ENCODE assay signal across 11 mouse cellular contexts in the genomic region with DNA sequence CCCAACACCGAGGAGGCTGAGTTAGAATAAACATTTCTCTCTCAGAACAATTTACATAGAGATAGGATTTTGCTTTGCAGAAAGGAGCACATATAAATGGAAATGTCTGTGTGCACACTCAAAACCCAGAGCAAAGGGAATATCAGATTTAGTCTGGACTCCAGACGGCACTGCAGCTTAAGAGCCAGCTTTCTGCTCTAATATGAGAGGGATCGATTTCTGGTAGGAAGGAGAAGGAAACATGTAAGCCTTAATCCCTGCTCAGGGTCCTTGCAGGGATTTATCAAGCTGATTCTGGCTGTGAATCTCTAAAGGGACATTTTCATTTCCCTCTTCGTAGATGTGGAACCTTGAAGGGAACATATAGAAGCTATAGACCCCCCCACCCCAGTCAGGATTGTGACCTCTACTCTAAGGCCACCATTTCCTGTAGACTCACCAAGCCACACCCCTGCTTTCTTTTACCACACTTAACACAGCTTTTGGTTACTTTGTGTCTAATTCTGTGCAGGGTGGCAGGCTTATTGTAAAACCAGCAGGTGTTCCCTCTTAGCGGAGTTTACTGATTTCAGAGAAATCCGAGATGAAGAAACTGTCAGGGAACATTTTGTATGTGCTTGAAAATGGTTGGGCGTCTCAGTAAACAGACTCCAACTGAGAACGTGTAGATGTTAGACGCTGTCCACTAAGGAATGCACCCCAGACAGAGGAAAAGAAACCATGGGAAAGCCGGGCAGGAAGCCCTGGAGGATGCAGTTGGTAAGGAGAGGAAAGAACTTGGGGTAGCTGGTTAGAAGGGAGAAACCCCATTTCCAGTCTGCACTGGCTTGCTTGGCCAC. TPM values are rescaled to one million over a fixed set of nuclear protein-coding genes. Genes with fewer than 3 reads are reported as not detected.
A peak's percentile ranks its signal among the peaks of the same experiment; 100 is the strongest.
DNase-seq lines count a peak whose midpoint lies in the region; ATAC-seq and TF ChIP-seq lines count a peak whose summit lies in the region.
"Had no signal": no experiment of that assay in that cellular context is flagged by ENCODE, and none has a peak within 500 bp of the region (broad histone marks: within the 10 kb centered on the region; RNA-seq: fewer than 3 reads in every experiment).

No protein-coding gene starts in this region.

- no peak for DNase-seq in heart, adult 2 months
- DNase-seq in heart, adult 18-20 months, result no peak
- DNase-seq in neural tube, embryonic 11.5 days (ENCODE audit: low spot score), result no peak
- no peak for DNase-seq in neural tube, embryonic 10.5 days (ENCODE audit: extremely low spot score, low spot score)
- no peak for DNase-seq in stomach, postnatal 0 days (ENCODE audit: low spot score)
- no peak for DNase-seq in adrenal gland, postnatal 4 days (ENCODE audit: low spot score in 2 of 2)
- DNase-seq in thymus, postnatal 36 days, result no peak
- DNase-seq: cerebellum, postnatal 36 days; liver, embryonic 13.5 days had no signal

- no peak for TF ChIP-seq CTCF in heart, adult 2 months (IDR thresholded peaks at IDR 0.05)
- no peak for TF ChIP-seq CTCF in stomach, postnatal 0 days (IDR thresholded peaks at IDR 0.05; ENCODE audit: low read depth)

- no peak overlapping the region for H3K4me2 ChIP-seq in neural tube, embryonic 11.5 days (ENCODE audit: low read depth)
- H3K4me2 ChIP-seq in limb, embryonic 15.5 days, result no peak overlapping the region
- no peak overlapping the region for H3K4me2 ChIP-seq in stomach, postnatal 0 days (replicated peaks; ENCODE audit: low read depth)
- H3K4me2 ChIP-seq: liver, embryonic 13.5 days had no signal

- H3K9me3 ChIP-seq in neural tube, embryonic 11.5 days (ENCODE audit: control insufficient read depth, low read length), result no peaks in the 10 kb centered on the region
- H3K9me3 ChIP-seq in limb, embryonic 15.5 days, result no peaks in the 10 kb centered on the region
- H3K9me3 ChIP-seq in stomach, postnatal 0 days (ENCODE audit: control insufficient read depth, low read length), result no peaks in the 10 kb centered on the region
- H3K9me3 ChIP-seq: liver, embryonic 13.5 days had no signal

- TF ChIP-seq POLR2A in heart, adult 2 months (IDR thresholded peaks at IDR 0.05; ENCODE audit: insufficient read depth, low read depth, low read length), result no peak

- 41% methylated on average over 10 of the region's 10 CpGs for WGBS in heart, adult 2 months
- 39% methylated on average over 10 of the region's 10 CpGs for WGBS in neural tube, embryonic 11.5 days
- 20% methylated on average over 10 of the region's 10 CpGs for WGBS in limb, embryonic 15.5 days
- 12% methylated on average over 10 of the region's 10 CpGs for WGBS in stomach, postnatal 0 days

- 0 out of 2 replicates have a peak, but pooled peaks cover 2% of the 10 kb centered on the region for H3K36me3 ChIP-seq in heart, adult 2 months (ENCODE audit: control insufficient read depth, insufficient read depth, low read length)
- H3K36me3 ChIP-seq in neural tube, embryonic 11.5 days (ENCODE audit: control insufficient read depth, insufficient read depth, low read length), result no peaks in the 10 kb centered on the region
- H3K36me3 ChIP-seq in limb, embryonic 15.5 days, result no peaks in the 10 kb centered on the region
- no peaks in the 10 kb centered on the region for H3K36me3 ChIP-seq in stomach, postnatal 0 days (ENCODE audit: control insufficient read depth, insufficient read depth, low read length)
- H3K36me3 ChIP-seq: liver, embryonic 13.5 days had no signal

- no peak for ATAC-seq in neural tube, embryonic 11.5 days (ENCODE audit: insufficient read depth, low FRiP score, low TSS enrichment)
- no peak for ATAC-seq in limb, embryonic 15.5 days (ENCODE audit: insufficient number of reproducible peaks, low FRiP score, low TSS enrichment, low read depth)
- ATAC-seq in stomach, postnatal 0 days (ENCODE audit: low FRiP score, low TSS enrichment), result no peak; the same call in 1 of the 2 replicates
- ATAC-seq: CD4-positive, CD25-positive, alpha-beta regulatory T cell, adult 4 months had no signal

- H3K4me3 ChIP-seq in heart, adult 2 months, result no peak overlapping the region
- H3K4me3 ChIP-seq in neural tube, embryonic 11.5 days (ENCODE audit: low read depth, low read length), result no peak overlapping the region
- no peak overlapping the region for H3K4me3 ChIP-seq in limb, embryonic 15.5 days
- no peak overlapping the region for H3K4me3 ChIP-seq in stomach, postnatal 0 days (ENCODE audit: low read depth, low read length)
- H3K4me3 ChIP-seq: liver, embryonic 13.5 days had no signal

- intact Hi-C loops in heart, adult 2 months (cut with DNase I), result no loop called here

- H3K4me1 ChIP-seq in heart, adult 2 months (ENCODE audit: control insufficient read depth, insufficient read depth, low read length), result peaks cover 2% of the 10 kb centered on the region
- no peaks in the 10 kb centered on the region for H3K4me1 ChIP-seq in neural tube, embryonic 11.5 days (ENCODE audit: control insufficient read depth, insufficient read depth, low read length)
- H3K4me1 ChIP-seq in limb, embryonic 15.5 days, result peaks cover 8% of the 10 kb centered on the region
- H3K4me1 ChIP-seq in stomach, postnatal 0 days (replicated peaks; ENCODE audit: control insufficient read depth, insufficient read depth), result no peaks in the 10 kb centered on the region
- H3K4me1 ChIP-seq: liver, embryonic 13.5 days had no signal

- TF ChIP-seq EP300 in heart, adult 2 months (IDR thresholded peaks at IDR 0.05; ENCODE audit: insufficient read depth, low read depth, low read length), result no peak
- TF ChIP-seq EP300 in stomach, postnatal 0 days (optimal IDR thresholded peaks at IDR 0.05), result no peak

- H3K27me3 ChIP-seq in heart, adult 2 months (ENCODE audit: control insufficient read depth, insufficient read depth, low read length), result no peaks in the 10 kb centered on the region
- no peaks in the 10 kb centered on the region for H3K27me3 ChIP-seq in neural tube, embryonic 11.5 days (ENCODE audit: control insufficient read depth, insufficient read depth, low read length)
- no peaks in the 10 kb centered on the region for H3K27me3 ChIP-seq in limb, embryonic 15.5 days
- H3K27me3 ChIP-seq in stomach, postnatal 0 days (ENCODE audit: control insufficient read depth, insufficient read depth, low read length), result no peaks in the 10 kb centered on the region
- H3K27me3 ChIP-seq: liver, embryonic 13.5 days had no signal

- peak overlapping the region; percentile 15; the same call in 1 of the 2 replicates for H3K27ac ChIP-seq in heart, adult 2 months
- 0 out of 2 replicates have a peak overlapping the region, but pooled peaks have one; percentile 1 for H3K27ac ChIP-seq in neural tube, embryonic 11.5 days (ENCODE audit: low read depth, low read length)
- peak overlapping the region; percentile 60 for H3K27ac ChIP-seq in limb, embryonic 15.5 days
- H3K27ac ChIP-seq in stomach, postnatal 0 days (replicated peaks), result peak overlapping the region; percentile 56; the same call in 1 of the 2 replicates
- H3K27ac ChIP-seq: liver, embryonic 13.5 days had no signal

- no peak overlapping the region for H3K9ac ChIP-seq in heart, adult 2 months (ENCODE audit: low read depth, low read length)
- H3K9ac ChIP-seq in neural tube, embryonic 11.5 days (ENCODE audit: low read length), result no peak overlapping the region
- H3K9ac ChIP-seq in limb, embryonic 15.5 days, result no peak overlapping the region
- no peak overlapping the region for H3K9ac ChIP-seq in stomach, postnatal 0 days (ENCODE audit: low read length)
- H3K9ac ChIP-seq: liver, embryonic 13.5 days had no signal

- H3K79me2 ChIP-seq in heart, adult 2 months (replicated peaks; ENCODE audit: control insufficient read depth, insufficient read depth, low read length), result no peaks in the 10 kb centered on the region

RNA-seq across cellular contexts. Expression of gene Zfp366, which starts 20.9 kb away (rescaled TPM):
- 10 to 100 TPM in 1 of 2 experiments, 1 to 10 TPM in 1; 9.7 to 14.4 TPM for total RNA-seq in heart, adult 2 months (2021)
- polyA plus RNA-seq in heart, adult 2 months (2012; rRNA removed), result 5.0 and 7.8 TPM in 2 replicates
- total RNA-seq in heart, adult 18-20 months (2021), result 10 to 100 TPM; 14.1 to 14.9 TPM
- polyA plus RNA-seq in neural tube, embryonic 11.5 days (2014; fragmentation: Nextera tagmentation; extraction: Ambion mirVana), result 0.85 and 1.2 TPM in 2 replicates
- polyA plus RNA-seq in limb, embryonic 15.5 days (2015; fragmentation: Nextera tagmentation; extraction: Ambion mirVana), result 0.62 and 0.67 TPM in 2 replicates
- polyA plus RNA-seq in stomach, postnatal 0 days (2015; fragmentation: Nextera tagmentation; extraction: Ambion mirVana), result 0.25 and 0.33 TPM in 2 replicates
- 1 to 10 TPM; 4.8 to 6.9 TPM for total RNA-seq in adrenal gland, postnatal 4 days (2021)

Comparison
In these comparisons a context has a peak if more than half of its experiments do, and no peak if none do; other contexts are left out.
1. H3K27ac ChIP-seq: peak in every context shown above with its lines; median percentile 60 in limb, embryonic 15.5 days; 56 in stomach, postnatal 0 days; 15 in heart, adult 2 months; 1 in neural tube, embryonic 11.5 days.